In the genomic region with DNA sequence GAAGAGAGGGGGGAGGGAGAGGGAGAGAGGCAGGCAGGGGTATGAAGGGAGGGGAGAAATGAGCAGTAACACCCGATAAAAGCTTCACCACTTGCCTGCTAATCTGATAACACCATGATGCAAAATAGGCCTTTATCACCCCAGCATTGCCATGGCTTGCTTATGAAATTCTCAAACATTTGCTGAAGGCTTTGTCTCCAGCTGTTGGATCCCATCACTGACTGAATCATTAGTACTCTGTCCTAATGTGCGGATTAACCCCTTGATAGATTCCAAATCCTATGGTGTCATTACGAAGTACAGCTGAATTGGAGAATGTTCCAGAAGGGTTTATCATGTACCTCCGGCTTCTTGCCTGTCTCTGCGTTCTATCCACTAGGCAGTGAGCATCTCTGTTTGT, we compare ENCODE assay signal across 23 mouse cellular contexts. TPM values are rescaled to one million over a fixed set of nuclear protein-coding genes. Genes with fewer than 3 reads are reported as not detected.
DNase-seq lines count a peak whose midpoint lies in the region; ATAC-seq and TF ChIP-seq lines count a peak whose summit lies in the region.
"Had no signal": no experiment of that assay in that cellular context is flagged by ENCODE, and none has a peak within 500 bp of the region (broad histone marks: within the 10 kb centered on the region; RNA-seq: fewer than 3 reads in every experiment).

No protein-coding gene starts in this region.

- no peak overlapping the region for H3K4me3 ChIP-seq in heart, embryonic 12.5 days
- H3K4me3 ChIP-seq in lung, embryonic 14.5 days (ENCODE audit: low read depth, low read length), result no peak overlapping the region
- H3K4me3 ChIP-seq in lung, postnatal 0 days (ENCODE audit: low read depth, low read length), result no peak overlapping the region
- H3K4me3 ChIP-seq in myocyte, result no peak overlapping the region
- no peak overlapping the region for H3K4me3 ChIP-seq in cerebellum, adult 2 months (replicated peaks; ENCODE audit: insufficient read depth, low read depth, low read length)
- H3K4me3 ChIP-seq: embryonic facial prominence, embryonic 12.5 days; erythroblast, embryonic 14.5 days; forebrain, embryonic 12.5 days; forebrain, embryonic 15.5 days; hindbrain, embryonic 12.5 days; hindbrain, embryonic 15.5 days had no signal

- H3K27me3 ChIP-seq in heart, embryonic 12.5 days (replicated peaks), result no peaks in the 10 kb centered on the region
- H3K27me3 ChIP-seq in lung, embryonic 14.5 days (ENCODE audit: insufficient read depth, low read length), result no peaks in the 10 kb centered on the region
- H3K27me3 ChIP-seq in lung, postnatal 0 days (replicated peaks; ENCODE audit: insufficient read depth, low read length), result no peaks in the 10 kb centered on the region
- no peaks in the 10 kb centered on the region for H3K27me3 ChIP-seq in myocyte (ENCODE audit: control insufficient read depth, insufficient read depth, insufficient read length)
- no peaks in the 10 kb centered on the region for H3K27me3 ChIP-seq in cerebellum, adult 2 months (ENCODE audit: control insufficient read depth, insufficient read depth, low read length)
- H3K27me3 ChIP-seq: embryonic facial prominence, embryonic 12.5 days; forebrain, embryonic 12.5 days; forebrain, embryonic 15.5 days; hindbrain, embryonic 12.5 days; hindbrain, embryonic 15.5 days had no signal

- no peak for ATAC-seq in heart, embryonic 12.5 days (ENCODE audit: insufficient number of reproducible peaks, low FRiP score)
- ATAC-seq in lung, embryonic 14.5 days (ENCODE audit: insufficient read depth), result peak; percentile 55
- no peak for ATAC-seq in lung, postnatal 0 days
- ATAC-seq: activated CD4-positive, CD25-positive, alpha-beta regulatory T cell, adult 4 months; forebrain, embryonic 15.5 days had no signal

- H3K4me2 ChIP-seq in heart, embryonic 12.5 days, result no peak overlapping the region
- H3K4me2 ChIP-seq in lung, embryonic 14.5 days, result no peak overlapping the region
- no peak overlapping the region for H3K4me2 ChIP-seq in lung, postnatal 0 days (replicated peaks; ENCODE audit: low read depth, low read length)
- H3K4me2 ChIP-seq in myocyte (ENCODE audit: low read depth), result no peak overlapping the region
- H3K4me2 ChIP-seq: embryonic facial prominence, embryonic 12.5 days; forebrain, embryonic 12.5 days; forebrain, embryonic 15.5 days; hindbrain, embryonic 12.5 days; hindbrain, embryonic 15.5 days had no signal

- no peak for TF ChIP-seq EP300 in lung, postnatal 0 days (IDR thresholded peaks at IDR 0.05)

- H3ac ChIP-seq in myocyte (ENCODE audit: control insufficient read depth, insufficient read length), result no peak overlapping the region

- H3K9me3 ChIP-seq in heart, embryonic 12.5 days (replicated peaks), result no peaks in the 10 kb centered on the region
- no peaks in the 10 kb centered on the region for H3K9me3 ChIP-seq in lung, embryonic 14.5 days (ENCODE audit: low read depth, low read length)
- H3K9me3 ChIP-seq in lung, postnatal 0 days (ENCODE audit: low read length), result no peaks in the 10 kb centered on the region
- H3K9me3 ChIP-seq: embryonic facial prominence, embryonic 12.5 days; forebrain, embryonic 12.5 days; forebrain, embryonic 15.5 days; hindbrain, embryonic 12.5 days; hindbrain, embryonic 15.5 days had no signal

- TF ChIP-seq POLR2A in myocyte (IDR thresholded peaks at IDR 0.05; ENCODE audit: insufficient read length, low read depth), result no peak
- TF ChIP-seq POLR2A in cerebellum, adult 2 months (IDR thresholded peaks at IDR 0.05; ENCODE audit: borderline replicate concordance, insufficient read depth, low read length), result no peak

- peaks cover 38% of the 10 kb centered on the region for H3K4me1 ChIP-seq in heart, embryonic 12.5 days (replicated peaks)
- H3K4me1 ChIP-seq in lung, embryonic 14.5 days (ENCODE audit: insufficient read depth), result no peaks in the 10 kb centered on the region
- H3K4me1 ChIP-seq in lung, postnatal 0 days (ENCODE audit: insufficient read depth, low read depth, low read length), result no peaks in the 10 kb centered on the region
- H3K4me1 ChIP-seq in cerebellum, adult 2 months (ENCODE audit: control insufficient read depth, insufficient read depth, low read length), result no peaks in the 10 kb centered on the region
- H3K4me1 ChIP-seq: hindbrain, embryonic 15.5 days had no signal

- peaks cover 9% of the 10 kb centered on the region; the same call in 1 of the 2 replicates for H3K36me3 ChIP-seq in heart, embryonic 12.5 days
- H3K36me3 ChIP-seq in lung, embryonic 14.5 days (ENCODE audit: insufficient read depth), result no peaks in the 10 kb centered on the region
- no peaks in the 10 kb centered on the region for H3K36me3 ChIP-seq in lung, postnatal 0 days (ENCODE audit: insufficient read depth, low read length)
- H3K36me3 ChIP-seq in myocyte (ENCODE audit: control insufficient read depth, insufficient read depth), result no peaks in the 10 kb centered on the region
- H3K36me3 ChIP-seq: embryonic facial prominence, embryonic 12.5 days; forebrain, embryonic 12.5 days; forebrain, embryonic 15.5 days; hindbrain, embryonic 12.5 days; hindbrain, embryonic 15.5 days had no signal

- WGBS in heart, embryonic 12.5 days, result 54% methylated on average over 5 of the region's 5 CpGs
- WGBS in lung, embryonic 14.5 days, result 69% methylated on average over 5 of the region's 5 CpGs
- WGBS in lung, postnatal 0 days, result 70% methylated on average over 5 of the region's 5 CpGs
- WGBS in cerebellum, adult 2 months, result 85% methylated on average over 5 of the region's 5 CpGs

- H3K79me2 ChIP-seq in myocyte (ENCODE audit: control insufficient read depth, insufficient read depth), result no peaks in the 10 kb centered on the region

- 0 out of 2 replicates have a peak overlapping the region, but pooled peaks have one; percentile 11 for H3K27ac ChIP-seq in heart, embryonic 12.5 days (ENCODE audit: poor library complexity, severe bottlenecking)
- no peak overlapping the region for H3K27ac ChIP-seq in lung, embryonic 14.5 days (ENCODE audit: low read depth)
- H3K27ac ChIP-seq in lung, postnatal 0 days (ENCODE audit: low read length), result no peak overlapping the region
- H3K27ac ChIP-seq in cerebellum, adult 2 months (ENCODE audit: insufficient read depth, low read length), result no peak overlapping the region
- H3K27ac ChIP-seq: embryonic facial prominence, embryonic 12.5 days; forebrain, embryonic 12.5 days; forebrain, embryonic 15.5 days; hindbrain, embryonic 12.5 days; hindbrain, embryonic 15.5 days had no signal

- H3K9ac ChIP-seq in heart, embryonic 12.5 days, result no peak overlapping the region
- H3K9ac ChIP-seq in lung, embryonic 14.5 days, result no peak overlapping the region
- no peak overlapping the region for H3K9ac ChIP-seq in lung, postnatal 0 days (replicated peaks; ENCODE audit: low read depth)
- H3K9ac ChIP-seq: embryonic facial prominence, embryonic 12.5 days; forebrain, embryonic 12.5 days; forebrain, embryonic 15.5 days; hindbrain, embryonic 12.5 days; hindbrain, embryonic 15.5 days had no signal

- no peak for TF ChIP-seq CTCF in lung, embryonic 14.5 days (IDR thresholded peaks at IDR 0.05; ENCODE audit: low read depth)
- TF ChIP-seq CTCF in lung, postnatal 0 days (IDR thresholded peaks at IDR 0.05), result no peak
- no peak for TF ChIP-seq CTCF in cerebellum, adult 2 months (IDR thresholded peaks at IDR 0.05; ENCODE audit: borderline replicate concordance, insufficient read depth, low read depth, low read length)

- no peak for DNase-seq in heart, postnatal 4 days
- DNase-seq in lung, embryonic 14.5 days, result peak; percentile 44
- DNase-seq in lung, postnatal 14 days, result no peak
- DNase-seq in lung, postnatal 0 days (ENCODE audit: low spot score), result peak; percentile 32
- no peak for DNase-seq in lung, postnatal 36 days
- DNase-seq in cerebellum, adult 2 months, result no peak
- DNase-seq: adrenal gland, adult 8-10 months; adrenal gland, postnatal 25 days; cerebellum, adult 11-12 months; cerebellum, adult 9-10 months; cerebellum, postnatal 14 days; gastrocnemius, postnatal 25 days; heart, adult 18-20 months; heart, postnatal 10 days had no signal

TF ChIP-seq in myocyte, 11 proteins besides CTCF, POLR2A, EP300 and RAD21:
- TF ChIP-seq USF1 (IDR thresholded peaks at IDR 0.05; ENCODE audit: low read depth), result no peak
- TF ChIP-seq REST (IDR thresholded peaks at IDR 0.05; ENCODE audit: insufficient read depth, insufficient read length), result no peak
- peak; percentile 15 to 48 (median 27) for TF ChIP-seq MYOD1 (IDR thresholded peaks at IDR 0.05; ENCODE audit: control insufficient read depth in 1 of 3, insufficient read length in 2 of 3, low read depth in 2 of 3)

RNA-seq across cellular contexts. Expression of a gene that starts 55.0 kb away (rescaled TPM):
- polyA plus RNA-seq in heart, embryonic 12.5 days (2016; fragmentation: Nextera tagmentation; extraction: Ambion mirVana), result 208 and 231 TPM in 2 replicates
- total RNA-seq in heart, postnatal 4 days (2021), result 100 to 1,000 TPM; 311 to 316 TPM
- polyA plus RNA-seq in lung, embryonic 14.5 days (2014; fragmentation: Nextera tagmentation; extraction: Ambion mirVana), result 79.4 and 85.0 TPM in 2 replicates
- polyA plus RNA-seq in lung, postnatal 0 days (2015; fragmentation: Nextera tagmentation; extraction: Ambion mirVana), result 130 and 144 TPM in 2 replicates
- 52.4 TPM for polyA plus RNA-seq in myocyte (2012; fragmentation: generic; extraction: Trizol)
- polyA plus RNA-seq in cerebellum, adult 2 months (2012; rRNA removed), result 5.1 and 5.5 TPM in 2 replicates

Comparison
In these comparisons a context has a peak if more than half of its experiments do, and no peak if none do; other contexts are left out.
1. DNase-seq: peak in lung, embryonic 14.5 days (single experiment) and lung, postnatal 0 days (single experiment); none in heart, postnatal 4 days (single experiment), lung, postnatal 14 days (single experiment), lung, postnatal 36 days (single experiment) and cerebellum, adult 2 months (0 of 2).